Mouse (Mus musculus): Measurements from ENCODE around the gene Gm49366.
"Not testable (repeated sequence)": the region's sequence is repeated elsewhere in the genome, so short reads cannot be mapped to it uniquely, and the experiment has no call there.

The Gm49366 gene

GRCm38 (mm10) chr12:84038691-84039111 lies at the start of gene Gm49366:
Gm49366 (plus strand) TSS chr12:84038935.
- DNase-seq (ENCODE audit: low read depth, low spot score), result not testable (repeated sequence)

GRCm38 (mm10) chr12:83989378-83989777 lies 49.4 kb upstream of the Gm49366 start:
- no peak for DNase-seq (ENCODE audit: low read depth, low spot score)

DNA sequence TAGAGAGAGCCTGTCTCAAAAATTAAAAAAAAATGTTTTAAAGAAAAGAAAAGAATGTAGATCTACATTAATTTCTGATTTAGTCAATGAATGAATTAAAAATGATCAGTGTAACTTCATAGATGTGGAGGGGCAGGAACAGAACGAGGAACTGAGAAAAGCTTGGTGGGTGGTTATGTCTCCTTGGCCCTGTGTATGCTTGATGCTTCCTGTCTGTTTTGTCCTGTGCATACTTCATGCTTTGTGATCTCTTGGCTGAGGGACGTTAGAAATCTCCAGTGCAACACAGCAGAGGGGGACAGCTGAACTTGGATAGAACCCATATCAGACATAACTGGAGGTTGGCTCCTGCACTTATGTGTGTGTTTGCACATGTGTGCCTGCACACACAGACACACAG lies 41.5 kb upstream of the Gm49366 start:
- DNase-seq (ENCODE audit: low read depth, low spot score), result no peak

GRCm38 (mm10) chr12:83998341-83999107 lies 40.2 kb upstream of the Gm49366 start:
- DNase-seq (ENCODE audit: low read depth, low spot score), result no peak

DNA sequence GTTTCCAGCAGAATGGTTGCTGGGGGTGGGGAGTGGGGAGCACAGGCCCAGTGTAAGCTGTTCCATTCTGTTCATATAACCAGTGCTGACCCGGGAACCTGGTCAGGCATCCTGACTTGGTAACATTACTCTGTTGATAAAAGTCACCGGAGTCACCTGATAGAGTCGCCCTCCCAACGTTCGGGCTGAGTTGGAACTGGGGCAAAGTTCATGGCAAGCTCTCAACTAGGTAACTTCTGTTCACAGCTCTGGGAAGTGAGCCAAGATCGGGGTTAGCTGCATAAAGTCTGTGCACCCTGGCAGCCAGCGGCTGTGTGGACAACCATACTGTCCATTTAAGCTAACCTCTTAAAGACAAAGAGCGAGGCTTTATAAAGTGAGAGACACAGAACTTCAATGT lies 39.5 kb upstream of the Gm49366 start:
- DNase-seq (ENCODE audit: low read depth, low spot score), result not testable (repeated sequence)

GRCm38 (mm10) chr12:84000418-84000817 lies 38.3 kb upstream of the Gm49366 start:
- DNase-seq (ENCODE audit: low read depth, low spot score), result no peak

- no peak for DNase-seq (ENCODE audit: low read depth, low spot score)
These were observed 34.9 kb upstream of the Gm49366 start for GRCm38 (mm10) chr12:84003866-84004265.

GRCm38 (mm10) chr12:84008251-84008650 lies 30.5 kb upstream of the Gm49366 start:
- no peak for DNase-seq (ENCODE audit: low read depth, low spot score)

GRCm38 (mm10) chr12:84008729-84009128 lies 30.0 kb upstream of the Gm49366 start:
- DNase-seq (ENCODE audit: low read depth, low spot score), result no peak

- peak; percentile 52 for DNase-seq (ENCODE audit: low read depth, low spot score)
These were observed 29.4 kb upstream of the Gm49366 start, which contains the start of gene Acot1 for GRCm38 (mm10) chr12:84009171-84009965. Acot1 (plus strand) TSS chr12:84009490.

GRCm38 (mm10) chr12:84010201-84010600 lies 28.5 kb upstream of the Gm49366 start:
- no peak for DNase-seq (ENCODE audit: low read depth, low spot score)

- peak; percentile 35 for DNase-seq (ENCODE audit: low read depth, low spot score)
These were observed 27.3 kb upstream of the Gm49366 start for GRCm38 (mm10) chr12:84011251-84012040.

DNA sequence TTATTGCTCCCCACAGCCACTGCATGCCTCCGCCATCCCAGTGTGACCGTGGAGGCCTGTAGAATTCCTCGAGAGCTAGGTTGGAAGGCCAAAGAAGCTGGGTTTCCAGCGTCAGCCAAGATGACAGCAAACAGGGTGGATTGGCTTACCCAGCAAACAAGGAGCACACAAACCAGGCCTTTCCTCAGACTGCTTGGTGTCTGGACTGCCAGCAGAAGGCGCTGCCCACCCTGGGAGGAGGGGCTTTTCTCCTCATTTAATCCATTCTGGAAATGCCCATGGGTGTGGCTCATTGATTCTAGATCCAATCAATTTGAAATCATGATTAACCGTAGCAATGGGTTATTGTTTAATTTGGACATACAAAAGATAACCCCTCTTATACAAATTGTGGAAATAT lies 25.6 kb upstream of the Gm49366 start:
- no peak for DNase-seq (ENCODE audit: low read depth, low spot score)

DNA sequence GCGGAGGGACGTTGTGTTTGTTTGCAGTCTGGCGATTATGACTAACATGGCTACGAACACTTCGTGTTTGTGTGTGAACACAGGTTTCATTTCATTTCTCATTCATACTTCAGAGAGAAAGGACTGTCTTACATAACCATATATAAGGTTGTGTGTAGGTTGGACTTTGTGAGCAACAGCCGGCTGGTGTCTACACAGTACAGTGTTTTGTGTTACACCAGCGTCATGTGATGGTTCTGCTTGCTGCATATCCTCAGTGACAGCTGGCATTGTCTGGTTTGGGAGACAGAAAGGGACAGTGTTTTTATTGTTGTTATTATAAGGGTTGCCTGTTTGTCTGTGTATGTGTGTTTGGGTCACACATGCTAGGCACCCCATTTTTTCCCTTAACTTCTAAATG lies 25.0 kb upstream of the Gm49366 start:
- no peak for DNase-seq (ENCODE audit: low read depth, low spot score)

DNA sequence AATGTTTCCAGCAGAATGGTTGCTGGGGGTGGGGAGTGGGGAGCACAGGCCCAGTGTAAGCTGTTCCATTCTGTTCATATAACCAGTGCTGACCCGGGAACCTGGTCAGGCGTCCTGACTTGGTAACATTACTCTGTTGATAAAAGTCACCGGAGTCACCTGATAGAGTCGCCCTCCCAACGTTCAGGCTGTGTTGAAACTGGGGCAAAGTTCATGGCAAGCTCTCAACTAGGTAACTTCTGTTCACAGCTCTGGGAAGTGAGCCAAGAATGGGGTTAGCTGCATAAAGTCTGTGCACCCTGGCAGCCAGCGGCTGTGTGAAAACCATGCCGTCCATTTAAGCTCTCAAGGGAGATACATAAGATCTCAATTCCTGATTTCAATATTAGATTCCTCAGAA lies 18.2 kb upstream of the Gm49366 start:
- DNase-seq (ENCODE audit: low read depth, low spot score), result not testable (repeated sequence)

- not testable (repeated sequence) for DNase-seq (ENCODE audit: low read depth, low spot score)
These were observed 16.5 kb upstream of the Gm49366 start for GRCm38 (mm10) chr12:84022266-84022665.

GRCm38 (mm10) chr12:84023052-84023745 lies 15.5 kb upstream of the Gm49366 start:
- DNase-seq (ENCODE audit: low read depth, low spot score), result no peak

GRCm38 (mm10) chr12:84025888-84026287 lies 12.8 kb upstream of the Gm49366 start:
- DNase-seq (ENCODE audit: low read depth, low spot score), result no peak

GRCm38 (mm10) chr12:84028328-84028727 lies 10.4 kb upstream of the Gm49366 start:
- DNase-seq (ENCODE audit: low read depth, low spot score), result not testable (repeated sequence)

DNA sequence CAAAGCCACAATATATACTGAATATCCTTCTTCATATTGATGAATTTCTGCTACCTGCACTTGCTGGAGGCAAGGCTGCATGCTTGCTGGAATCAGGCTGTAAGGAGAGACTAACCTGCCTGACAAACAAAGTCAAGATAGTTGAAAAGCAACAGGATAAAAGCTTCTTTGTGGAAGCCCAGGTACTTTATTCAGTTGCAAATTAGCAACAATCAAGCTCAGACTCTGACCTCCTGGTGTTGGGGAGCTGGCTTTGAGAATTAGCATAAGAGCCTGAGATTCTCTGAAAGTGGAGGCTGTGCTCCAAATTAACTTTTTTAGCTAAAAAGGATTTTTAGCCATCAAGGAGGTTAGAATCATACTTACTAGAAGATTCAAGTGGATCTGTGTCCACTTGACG lies 9.7 kb upstream of the Gm49366 start:
- not testable (repeated sequence) for DNase-seq (ENCODE audit: low read depth, low spot score)

- peak; percentile 44 for DNase-seq (ENCODE audit: low read depth, low spot score)
These were observed 7.9 kb upstream of the Gm49366 start for GRCm38 (mm10) chr12:84030659-84031332.
